Mouse (Mus musculus): ENCODE data around the gene St13.

DNA sequence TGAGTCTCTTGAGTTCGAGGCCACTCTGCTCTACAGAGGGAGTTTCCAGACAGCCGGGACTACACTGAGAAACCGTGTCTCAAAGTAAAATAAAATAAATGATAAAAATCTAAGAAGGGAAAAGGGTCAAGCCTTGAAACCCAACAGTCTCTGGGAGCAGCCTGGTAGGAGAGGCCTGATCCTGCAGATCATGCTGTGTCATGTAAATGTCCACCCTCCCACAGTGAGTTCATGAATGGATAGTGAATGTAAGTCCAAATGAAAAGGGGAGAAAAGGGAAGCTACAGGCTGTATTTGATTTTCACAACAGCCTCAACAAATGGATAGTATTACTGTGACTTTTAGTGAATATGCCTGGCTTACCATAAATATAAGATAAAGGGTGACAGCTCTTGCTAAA, 25.4 kb upstream of the St13 start:
- no peak for TF ChIP-seq CTCF (IDR thresholded peaks at IDR 0.05; ENCODE audit: extremely low read depth, insufficient read length, insufficient replicate concordance, low read depth, low read length)
- no peak for TF ChIP-seq POLR2A (IDR thresholded peaks at IDR 0.05; ENCODE audit: low read depth, low read length)
